Mouse (Mus musculus): ENCODE results near the gene Fam216a. TPM values are rescaled to one million over a fixed set of nuclear protein-coding genes. Genes with fewer than 3 reads are reported as not detected.
A peak's percentile ranks its signal among the peaks of the same experiment; 100 is the strongest.

Gene Fam216a
- polyA plus RNA-seq, 1 experiment, result 7.4 TPM

- Histone ChIP-seq H3K27ac (ENCODE audit: insufficient read depth, low read length) (no peak overlapping the region), H3K4me3 (ENCODE audit: extremely low read depth, insufficient read depth, insufficient read length) (no peak overlapping the region), H3K36me3 (ENCODE audit: control insufficient read depth, insufficient read depth, low read length) (peaks cover 50% of the 10 kb centered on the region), H3K27me3 (ENCODE audit: control insufficient read depth, insufficient read depth, low read length) (no peaks in the 10 kb centered on the region), H3K4me1 (ENCODE audit: control insufficient read depth, insufficient read depth, insufficient read length) (peaks cover 13% of the 10 kb centered on the region)
- TF ChIP-seq CTCF (IDR thresholded peaks at IDR 0.05; ENCODE audit: extremely low read depth, insufficient read depth, insufficient read length, insufficient replicate concordance) (no peak), POLR2A (IDR thresholded peaks at IDR 0.05; ENCODE audit: low read depth, low read length) (no peak)
- 61% methylated on average over 18 of the region's 18 CpGs for WGBS
- no peak for DNase-seq (ENCODE audit: low read depth in 1 of 2, low spot score in 2 of 2)
Observed at GRCm38 (mm10) chr5:122400628-122401302, 28.6 kb upstream of the Fam216a start.

- H3K36me3 ChIP-seq (ENCODE audit: control insufficient read depth, insufficient read depth, low read length), result peaks cover 41% of the 10 kb centered on the region
- H3K27ac ChIP-seq (ENCODE audit: insufficient read depth, low read length), result no peak overlapping the region
- DNase-seq (ENCODE audit: low read depth in 1 of 2, low spot score in 2 of 2), result no peak
- no peak overlapping the region for H3K4me3 ChIP-seq (ENCODE audit: extremely low read depth, insufficient read depth, insufficient read length)
- TF ChIP-seq POLR2A (IDR thresholded peaks at IDR 0.05; ENCODE audit: low read depth, low read length) (no peak), CTCF (IDR thresholded peaks at IDR 0.05; ENCODE audit: extremely low read depth, insufficient read depth, insufficient read length, insufficient replicate concordance) (no peak)
- WGBS, result 83% methylated on average over 8 of the region's 8 CpGs
- peaks cover 13% of the 10 kb centered on the region for H3K4me1 ChIP-seq (ENCODE audit: control insufficient read depth, insufficient read depth, insufficient read length)
- no peaks in the 10 kb centered on the region for H3K27me3 ChIP-seq (ENCODE audit: control insufficient read depth, insufficient read depth, low read length)
Observed at GRCm38 (mm10) chr5:122399871-122400270, 27.7 kb upstream of the Fam216a start.

GRCm38 (mm10) chr5:122397495-122397894 lies 25.3 kb upstream of the Fam216a start:
- 26% methylated on average over 8 of the region's 8 CpGs for WGBS
- H3K27me3 ChIP-seq (ENCODE audit: control insufficient read depth, insufficient read depth, low read length), result no peaks in the 10 kb centered on the region
- H3K36me3 ChIP-seq (ENCODE audit: control insufficient read depth, insufficient read depth, low read length), result peaks cover 17% of the 10 kb centered on the region
- no peak for DNase-seq (ENCODE audit: low read depth in 1 of 2, low spot score in 2 of 2)
- peak overlapping the region; percentile 50 for H3K27ac ChIP-seq (ENCODE audit: insufficient read depth, low read length)
- peaks cover 13% of the 10 kb centered on the region for H3K4me1 ChIP-seq (ENCODE audit: control insufficient read depth, insufficient read depth, insufficient read length)
- TF ChIP-seq POLR2A (IDR thresholded peaks at IDR 0.05; ENCODE audit: low read depth, low read length), result no peak
- no peak for TF ChIP-seq CTCF (IDR thresholded peaks at IDR 0.05; ENCODE audit: extremely low read depth, insufficient read depth, insufficient read length, insufficient replicate concordance)
- H3K4me3 ChIP-seq (ENCODE audit: extremely low read depth, insufficient read depth, insufficient read length), result no peak overlapping the region

GRCm38 (mm10) chr5:122396791-122397190 lies 24.6 kb upstream of the Fam216a start:
- H3K4me3 ChIP-seq (ENCODE audit: extremely low read depth, insufficient read depth, insufficient read length), result no peak overlapping the region
- H3K27ac ChIP-seq (ENCODE audit: insufficient read depth, low read length), result peak overlapping the region; percentile 50; the same call in 1 of the 2 replicates
- DNase-seq (ENCODE audit: low read depth in 1 of 2, low spot score in 2 of 2), result peak in 1 of 2 experiments; percentile 30
- TF ChIP-seq POLR2A (IDR thresholded peaks at IDR 0.05; ENCODE audit: low read depth, low read length) (no peak), CTCF (IDR thresholded peaks at IDR 0.05; ENCODE audit: extremely low read depth, insufficient read depth, insufficient read length, insufficient replicate concordance) (no peak)
- WGBS, result 19% methylated on average over 10 of the region's 10 CpGs
- peaks cover 14% of the 10 kb centered on the region for H3K36me3 ChIP-seq (ENCODE audit: control insufficient read depth, insufficient read depth, low read length)
- no peaks in the 10 kb centered on the region for H3K27me3 ChIP-seq (ENCODE audit: control insufficient read depth, insufficient read depth, low read length)
- peaks cover 13% of the 10 kb centered on the region for H3K4me1 ChIP-seq (ENCODE audit: control insufficient read depth, insufficient read depth, insufficient read length)

- peak; percentile 65; the same call in 1 of the 2 replicates for TF ChIP-seq CTCF (IDR thresholded peaks at IDR 0.05; ENCODE audit: extremely low read depth, insufficient read depth, insufficient read length, insufficient replicate concordance)
- TF ChIP-seq POLR2A (IDR thresholded peaks at IDR 0.05; ENCODE audit: low read depth, low read length), result no peak
- Histone ChIP-seq H3K27me3 (ENCODE audit: control insufficient read depth, insufficient read depth, low read length) (no peaks in the 10 kb centered on the region), H3K27ac (ENCODE audit: insufficient read depth, low read length) (no peak overlapping the region), H3K4me1 (ENCODE audit: control insufficient read depth, insufficient read depth, insufficient read length) (peaks cover 13% of the 10 kb centered on the region), H3K36me3 (ENCODE audit: control insufficient read depth, insufficient read depth, low read length) (peaks cover 7% of the 10 kb centered on the region), H3K4me3 (ENCODE audit: extremely low read depth, insufficient read depth, insufficient read length) (no peak overlapping the region)
- peak; percentile 61 to 75 for DNase-seq (ENCODE audit: low read depth in 1 of 2, low spot score in 2 of 2)
- 47% methylated on average over 2 of the region's 2 CpGs for WGBS
Observed at GRCm38 (mm10) chr5:122393887-122394286, 21.7 kb upstream of the Fam216a start.

- DNase-seq (ENCODE audit: low read depth in 1 of 2, low spot score in 2 of 2), result peak; percentile 17 to 22
- H3K27ac ChIP-seq (ENCODE audit: insufficient read depth, low read length), result peak overlapping the region; percentile 92
- peaks cover 10% of the 10 kb centered on the region for H3K4me1 ChIP-seq (ENCODE audit: control insufficient read depth, insufficient read depth, insufficient read length)
- peaks cover 6% of the 10 kb centered on the region for H3K36me3 ChIP-seq (ENCODE audit: control insufficient read depth, insufficient read depth, low read length)
- WGBS, result 2% methylated on average over 19 of the region's 19 CpGs
- TF ChIP-seq CTCF (IDR thresholded peaks at IDR 0.05; ENCODE audit: extremely low read depth, insufficient read depth, insufficient read length, insufficient replicate concordance) (no peak), POLR2A (IDR thresholded peaks at IDR 0.05; ENCODE audit: low read depth, low read length) (no peak)
- peak overlapping the region; percentile 81 for H3K4me3 ChIP-seq (ENCODE audit: extremely low read depth, insufficient read depth, insufficient read length)
- H3K27me3 ChIP-seq (ENCODE audit: control insufficient read depth, insufficient read depth, low read length), result no peaks in the 10 kb centered on the region
Observed at GRCm38 (mm10) chr5:122392227-122393004, 20.3 kb upstream of the Fam216a start.

Measured in spleen, adult 2 months (tissue).